Mouse (Mus musculus) 3134 (cell line): ENCODE results near the gene Vmn1r217.
"Not testable (repeated sequence)": the region's sequence is repeated elsewhere in the genome, so short reads cannot be mapped to it uniquely, and the experiment has no call there.

Experiments
- DNase-seq: peaks from one replicate; pipeline ENCODE4 v3.0.0-alpha.2; 2011; ENCODE audit warnings: low spot score; ENCODE audit not compliant: insufficient read length; ENCODE audit errors: extremely low read depth

Vmn1r217 gene

GRCm38 (mm10) chr13:23118126-23118525, at the start of gene Vmn1r217:
Gene Vmn1r217, minus strand, starts transcription at chr13:23118226.
- not testable (repeated sequence) for DNase-seq

- not testable (repeated sequence) for DNase-seq
These were observed 48.4 kb upstream of the Vmn1r217 start for GRCm38 (mm10) chr13:23166471-23166870.

GRCm38 (mm10) chr13:23159012-23159411, 41.0 kb upstream of the Vmn1r217 start, which contains the start of gene Vmn1r219:
Gene Vmn1r219, plus strand, starts transcription at chr13:23159312.
- no peak for DNase-seq

- DNase-seq, result peak; percentile 40
These were observed 39.8 kb upstream of the Vmn1r217 start for GRCm38 (mm10) chr13:23157848-23158247.

- no peak for DNase-seq
These were observed 20.9 kb upstream of the Vmn1r217 start for GRCm38 (mm10) chr13:23138880-23139279.

- DNase-seq, result no peak
These were observed 15.5 kb upstream of the Vmn1r217 start for GRCm38 (mm10) chr13:23133501-23133900.

GRCm38 (mm10) chr13:23133099-23133498, 15.1 kb upstream of the Vmn1r217 start, which contains the start of gene Vmn1r218:
Gene Vmn1r218, plus strand, starts transcription at chr13:23133155.
- no peak for DNase-seq

GRCm38 (mm10) chr13:23120611-23121010, 2.6 kb upstream of the Vmn1r217 start:
- no peak for DNase-seq

GRCm38 (mm10) chr13:23094386-23094785, 23.6 kb downstream of the Vmn1r217 start:
- DNase-seq, result no peak

- no peak for DNase-seq
These were observed 48.7 kb downstream of the Vmn1r217 start for GRCm38 (mm10) chr13:23069312-23069711.

GRCm38 (mm10) chr13:23067725-23068124, 50.3 kb downstream of the Vmn1r217 start, which contains the start of gene Vmn1r215:
Gene Vmn1r215, plus strand, starts transcription at chr13:23068025.
- no peak for DNase-seq

- no peak for DNase-seq
These were observed 60.2 kb downstream of the Vmn1r217 start for GRCm38 (mm10) chr13:23057778-23058177.
